Mouse (Mus musculus) kidney, embryonic 15.5 days (tissue): ENCODE results near the gene Lrrc73. TPM values are rescaled to one million over a fixed set of nuclear protein-coding genes. Genes with fewer than 3 reads are reported as not detected.

Experiments
- ATAC-seq: fragments of 200-750 bp; cut with Nextera tagmentation; replicated peaks from 2 replicates; pipeline ENCODE4 v1.8.0; 2017; ENCODE audit warnings: moderate TSS enrichment; ENCODE audit not compliant: low FRiP score
- H3K27ac ChIP-seq: fragments of 300-500 bp; sonication (generic); 2 replicates; pipeline ENCODE4 v1.5.1; 2015; ENCODE audit warnings: mild to moderate bottlenecking, inconsistent platforms
- H3K27me3 ChIP-seq: fragments of 300-500 bp; sonication (generic); 2 replicates; pipeline ENCODE4 v1.6.1; 2015; ENCODE audit warnings: inconsistent platforms
- H3K36me3 ChIP-seq: fragments of 300-500 bp; sonication (generic); 2 replicates; pipeline ENCODE4 v1.6.1; 2015; ENCODE audit warnings: inconsistent platforms
- H3K4me1 ChIP-seq: fragments of 300-500 bp; sonication (generic); 2 replicates; pipeline ENCODE4 v1.6.1; 2015; ENCODE audit warnings: inconsistent platforms
- H3K4me2 ChIP-seq: fragments of 300-500 bp; sonication (generic); 2 replicates; pipeline ENCODE4 v1.6.1; 2015; ENCODE audit warnings: moderate library complexity, mild to moderate bottlenecking, inconsistent platforms
- H3K4me3 ChIP-seq: fragments of 300-500 bp; sonication (generic); replicated peaks from 2 replicates; pipeline ENCODE4 v1.5.1; 2015; ENCODE audit warnings: mild to moderate bottlenecking, inconsistent platforms
- H3K9ac ChIP-seq: fragments of 300-500 bp; sonication (generic); 2 replicates; pipeline ENCODE4 v1.6.1; 2015; ENCODE audit warnings: mild to moderate bottlenecking, inconsistent platforms
- H3K9me3 ChIP-seq: fragments of 300-500 bp; sonication (generic); replicated peaks from 2 replicates; pipeline ENCODE4 v1.6.1; 2016; ENCODE audit warnings: inconsistent platforms
- WGBS: fragments of 180-500 bp; shearing (Covaris S2); methylation state at CpG from one replicate; pipeline ENCODE4 v1.1.7; 2015; ENCODE audit warnings: mixed read lengths; 5-methylcytosine and 5-hydroxymethylcytosine counted together
- polyA plus RNA-seq: library from polyadenylated mRNA; unstranded; fragments of >200 nt; fragmentation: Nextera tagmentation; extraction: Ambion mirVana; gene quantifications from 2 replicates; pipeline ENCODE4 v1.2.1, GENCODE M21; 2015

The Lrrc73 gene
- polyA plus RNA-seq, 1 experiment from 2014 or later: 0.60 TPM

GRCm38 (mm10) chr17:46278011-46278765 lies 24.9 kb downstream of the Lrrc73 start:
- Histone ChIP-seq H3K27ac (no peak overlapping the region), H3K4me2 (no peak overlapping the region), H3K9ac (no peak overlapping the region), H3K4me3 (no peak overlapping the region), H3K27me3 (no peaks in the 10 kb centered on the region), H3K9me3 (no peaks in the 10 kb centered on the region), H3K36me3 (peaks cover 68% of the 10 kb centered on the region), H3K4me1 (peaks cover 26% of the 10 kb centered on the region)
- WGBS: 91% methylated on average over 12 of the region's 12 CpGs
- no peak for ATAC-seq

GRCm38 (mm10) chr17:46282483-46283123 lies 29.3 kb downstream of the Lrrc73 start, which contains the start of gene Tjap1:
Gene Tjap1 (minus strand): TSS chr17:46283026.
- H3K4me3 ChIP-seq: peak within 1 kb of the TSS; percentile 69
- H3K27ac ChIP-seq: peak within 1 kb of the TSS; percentile 91
- peak within 1 kb of the TSS; percentile 82 for H3K9ac ChIP-seq
- peaks cover 33% of the 10 kb centered on the region for H3K36me3 ChIP-seq
- peaks cover 43% of the 10 kb centered on the region for H3K4me1 ChIP-seq
- no peaks in the 10 kb centered on the region for H3K9me3 ChIP-seq
- under 1% methylated on average over 36 of the region's 37 CpGs for WGBS
- no peaks in the 10 kb centered on the region for H3K27me3 ChIP-seq
- peak within 1 kb of the TSS; percentile 80 for H3K4me2 ChIP-seq
- ATAC-seq: peak; percentile 97

- H3K9ac ChIP-seq: no peak overlapping the region
Measured at GRCm38 (mm10) chr17:46283140-46283539, 29.8 kb downstream of the Lrrc73 start.

GRCm38 (mm10) chr17:46283911-46284310 lies 30.6 kb downstream of the Lrrc73 start:
- H3K4me2 ChIP-seq: no peak overlapping the region
- H3K4me3 ChIP-seq: no peak overlapping the region
- peaks cover 20% of the 10 kb centered on the region for H3K36me3 ChIP-seq
- ATAC-seq: no peak
- 70% methylated on average over 8 of the region's 8 CpGs for WGBS
- no peaks in the 10 kb centered on the region for H3K9me3 ChIP-seq
- peak overlapping the region; percentile 91; the same call in 1 of the 2 replicates for H3K27ac ChIP-seq
- no peaks in the 10 kb centered on the region for H3K27me3 ChIP-seq
- H3K4me1 ChIP-seq: peaks cover 52% of the 10 kb centered on the region
- no peak overlapping the region for H3K9ac ChIP-seq

More at GRCm38 (mm10) chr17:46283140-46283539, 29.8 kb downstream of the Lrrc73 start:
- peaks cover 48% of the 10 kb centered on the region for H3K4me1 ChIP-seq
- H3K4me2 ChIP-seq: peak overlapping the region; percentile 80
- peak; percentile 47 for ATAC-seq
- H3K9me3 ChIP-seq: no peaks in the 10 kb centered on the region
- WGBS: 22% methylated on average over 9 of the region's 9 CpGs
- H3K36me3 ChIP-seq: peaks cover 28% of the 10 kb centered on the region
- peak overlapping the region; percentile 91 for H3K27ac ChIP-seq
- H3K27me3 ChIP-seq: no peaks in the 10 kb centered on the region
- H3K4me3 ChIP-seq: peak overlapping the region; percentile 69

- Histone ChIP-seq H3K9me3 (no peaks in the 10 kb centered on the region), H3K27me3 (no peaks in the 10 kb centered on the region), H3K4me2 (no peak overlapping the region), H3K4me1 (peaks cover 52% of the 10 kb centered on the region), H3K36me3 (peaks cover 13% of the 10 kb centered on the region), H3K27ac (no peak overlapping the region), H3K9ac (no peak overlapping the region), H3K4me3 (no peak overlapping the region)
- ATAC-seq: no peak
- WGBS: 27% methylated on average over 7 of the region's 7 CpGs
Measured at GRCm38 (mm10) chr17:46284653-46285052, 31.3 kb downstream of the Lrrc73 start.

- no peaks in the 10 kb centered on the region for H3K27me3 ChIP-seq
- H3K4me1 ChIP-seq: peaks cover 47% of the 10 kb centered on the region
- H3K9me3 ChIP-seq: no peaks in the 10 kb centered on the region
- no peak overlapping the region for H3K9ac ChIP-seq
- ATAC-seq: no peak
- no peak overlapping the region for H3K4me3 ChIP-seq
- H3K4me2 ChIP-seq: no peak overlapping the region
- 67% methylated on average over 6 of the region's 6 CpGs for WGBS
- peaks cover 5% of the 10 kb centered on the region for H3K36me3 ChIP-seq
- no peak overlapping the region for H3K27ac ChIP-seq
Measured at GRCm38 (mm10) chr17:46285407-46285806, 32.1 kb downstream of the Lrrc73 start.

- no peaks in the 10 kb centered on the region for H3K36me3 ChIP-seq
- peak overlapping the region; percentile 24; the same call in 1 of the 2 replicates for H3K4me2 ChIP-seq
- H3K4me3 ChIP-seq: no peak overlapping the region
- peaks cover 5% of the 10 kb centered on the region; the same call in 1 of the 2 replicates for H3K27me3 ChIP-seq
- 44% methylated on average over 11 of the region's 11 CpGs for WGBS
- 0 out of 2 replicates have a peak overlapping the region, but pooled peaks have one; percentile 24 for H3K27ac ChIP-seq
- H3K4me1 ChIP-seq: peaks cover 28% of the 10 kb centered on the region
- no peak overlapping the region for H3K9ac ChIP-seq
- H3K9me3 ChIP-seq: no peaks in the 10 kb centered on the region
- ATAC-seq: peak; percentile 55; the same call in 1 of the 2 replicates
Measured at GRCm38 (mm10) chr17:46287678-46288095, 34.4 kb downstream of the Lrrc73 start.

GRCm38 (mm10) chr17:46296601-46297000 lies 43.3 kb downstream of the Lrrc73 start:
- H3K27ac ChIP-seq: no peak overlapping the region
- 0 out of 2 replicates have a peak overlapping the region, but pooled peaks have one; percentile 60 for H3K4me3 ChIP-seq
- peaks cover 73% of the 10 kb centered on the region for H3K27me3 ChIP-seq
- H3K4me1 ChIP-seq: peaks cover 21% of the 10 kb centered on the region
- H3K9me3 ChIP-seq: no peaks in the 10 kb centered on the region
- no peak for ATAC-seq
- H3K36me3 ChIP-seq: no peaks in the 10 kb centered on the region
- no peak overlapping the region for H3K4me2 ChIP-seq
- no peak overlapping the region for H3K9ac ChIP-seq
- WGBS: 46% methylated on average over 6 of the region's 6 CpGs

GRCm38 (mm10) chr17:46297028-46297363 lies 43.7 kb downstream of the Lrrc73 start:
- no peak overlapping the region for H3K27ac ChIP-seq
- peak overlapping the region; percentile 60 for H3K4me3 ChIP-seq
- H3K4me1 ChIP-seq: peaks cover 21% of the 10 kb centered on the region
- ATAC-seq: no peak
- H3K9ac ChIP-seq: peak overlapping the region; percentile 23; the same call in 1 of the 2 replicates
- H3K27me3 ChIP-seq: peaks cover 73% of the 10 kb centered on the region
- no peaks in the 10 kb centered on the region for H3K9me3 ChIP-seq
- peak overlapping the region; percentile 99 for H3K4me2 ChIP-seq
- WGBS: 12% methylated on average over 6 of the region's 6 CpGs
- no peaks in the 10 kb centered on the region for H3K36me3 ChIP-seq

GRCm38 (mm10) chr17:46297364-46298219 lies 44.3 kb downstream of the Lrrc73 start, which contains the start of gene Dlk2:
Gene Dlk2 (plus strand): TSS chr17:46297421.
- Histone ChIP-seq H3K4me1 (peaks cover 21% of the 10 kb centered on the region), H3K27ac (no peak within 1 kb of the TSS), H3K4me2 (peak within 1 kb of the TSS; percentile 99), H3K9me3 (no peaks in the 10 kb centered on the region), H3K9ac (peak within 1 kb of the TSS; percentile 23), H3K4me3 (peak within 1 kb of the TSS; percentile 60), H3K36me3 (no peaks in the 10 kb centered on the region), H3K27me3 (peaks cover 69% of the 10 kb centered on the region)
- WGBS: under 1% methylated on average over 58 of the region's 86 CpGs
- peak; percentile 26; the same call in 1 of the 2 replicates for ATAC-seq

GRCm38 (mm10) chr17:46298220-46298913 lies 45.0 kb downstream of the Lrrc73 start:
- H3K9me3 ChIP-seq: no peaks in the 10 kb centered on the region
- peaks cover 21% of the 10 kb centered on the region for H3K4me1 ChIP-seq
- H3K9ac ChIP-seq: peak overlapping the region; percentile 23
- no peak overlapping the region for H3K27ac ChIP-seq
- WGBS: under 1% methylated on average over 48 of the region's 48 CpGs
- no peaks in the 10 kb centered on the region for H3K36me3 ChIP-seq
- peak overlapping the region; percentile 99 for H3K4me2 ChIP-seq
- peaks cover 62% of the 10 kb centered on the region for H3K27me3 ChIP-seq
- H3K4me3 ChIP-seq: peak overlapping the region; percentile 60
- ATAC-seq: peak; percentile 91
